Mouse (Mus musculus) testis, adult 2 months (tissue): ENCODE measurements around the gene Map3k14.

Experiments
- CTCF ChIP-seq: fragments of 200-500 bp; IDR thresholded peaks from 2 replicates; pipeline ENCODE4 v1.5.1; 2012; ENCODE audit warnings: low read depth, mild to moderate bottlenecking, inconsistent platforms, low read length, moderate library complexity; ENCODE audit not compliant: control insufficient read depth, insufficient read depth, insufficient replicate concordance
- POLR2A ChIP-seq: fragments of 200-500 bp; IDR thresholded peaks from 2 replicates; pipeline ENCODE4 v1.6.1; 2012; ENCODE audit warnings: low read depth, mild to moderate bottlenecking, inconsistent platforms, low read length, moderate library complexity; ENCODE audit not compliant: control insufficient read depth

DNA sequence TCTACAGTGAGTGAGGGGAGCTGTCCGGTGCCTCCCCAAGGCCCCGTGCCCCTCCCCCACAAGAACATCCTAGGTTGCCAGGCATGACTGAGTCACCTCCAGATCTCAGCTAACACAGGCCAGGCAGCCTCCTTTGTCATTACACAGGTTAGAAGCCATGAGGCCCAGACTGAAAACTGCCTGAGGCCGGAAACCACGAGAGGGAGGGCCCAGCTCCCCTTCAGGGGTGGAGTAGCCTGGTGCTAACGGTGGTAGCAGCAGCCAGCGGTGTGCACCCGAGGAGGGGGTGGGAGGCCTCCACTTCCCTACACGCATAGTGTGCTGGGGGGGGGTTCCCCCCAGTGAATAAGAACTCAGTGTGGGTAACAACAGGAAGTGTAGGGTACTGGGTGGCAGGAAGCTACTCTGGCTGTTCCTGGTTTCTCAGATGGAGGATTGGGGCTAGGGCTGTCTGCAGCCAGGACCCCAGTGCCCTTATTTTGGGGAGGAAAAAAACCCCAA is 92.3 kb downstream of the Map3k14 start:
- TF ChIP-seq CTCF (no peak), POLR2A (no peak)
